Mouse (Mus musculus) 416B (cell line): ENCODE data around the gene Heatr5b.

Experiments
- DNase-seq: peaks from one replicate; pipeline ENCODE4 v3.0.0; 2011; ENCODE audit warnings: low read depth

Gene Heatr5b

GRCm38 (mm10) chr17:78767546-78767945, 67.6 kb downstream of the Heatr5b start:
- DNase-seq = no peak

- no peak for DNase-seq
Observed at GRCm38 (mm10) chr17:78766084-78766483, 69.1 kb downstream of the Heatr5b start.

GRCm38 (mm10) chr17:78763272-78763671, 71.9 kb downstream of the Heatr5b start:
- peak; percentile 17 for DNase-seq

- no peak for DNase-seq
Observed at GRCm38 (mm10) chr17:78752938-78753655, 82.1 kb downstream of the Heatr5b start.

GRCm38 (mm10) chr17:78752064-78752463, 83.1 kb downstream of the Heatr5b start:
- DNase-seq = no peak

GRCm38 (mm10) chr17:78748440-78748839, 86.7 kb downstream of the Heatr5b start:
- no peak for DNase-seq

- DNase-seq = peak; percentile 48
Observed at GRCm38 (mm10) chr17:78738416-78738815, 96.7 kb downstream of the Heatr5b start.

GRCm38 (mm10) chr17:78737771-78738170, 97.4 kb downstream of the Heatr5b start:
- DNase-seq = no peak

GRCm38 (mm10) chr17:78737096-78737495, 98.1 kb downstream of the Heatr5b start, which contains the start of gene Strn:
Strn (minus strand) TSS chr17:78737196.
- DNase-seq = no peak

GRCm38 (mm10) chr17:78736473-78736988, 98.6 kb downstream of the Heatr5b start:
- peak; percentile 95 for DNase-seq

GRCm38 (mm10) chr17:78735731-78736472, 99.3 kb downstream of the Heatr5b start:
- DNase-seq = peak; percentile 21

GRCm38 (mm10) chr17:78734806-78735205, 100.4 kb downstream of the Heatr5b start:
- no peak for DNase-seq

GRCm38 (mm10) chr17:78732056-78732455, 103.1 kb downstream of the Heatr5b start:
- DNase-seq = no peak

GRCm38 (mm10) chr17:78726746-78727449, 108.3 kb downstream of the Heatr5b start:
- DNase-seq = no peak

- no peak for DNase-seq
Observed at GRCm38 (mm10) chr17:78724461-78725055, 110.6 kb downstream of the Heatr5b start.

GRCm38 (mm10) chr17:78721690-78722089, 113.5 kb downstream of the Heatr5b start:
- DNase-seq = no peak

GRCm38 (mm10) chr17:78719086-78719485, 116.1 kb downstream of the Heatr5b start:
- no peak for DNase-seq

- DNase-seq = no peak
Observed at GRCm38 (mm10) chr17:78710258-78710657, 124.9 kb downstream of the Heatr5b start.

- DNase-seq = no peak
Observed at GRCm38 (mm10) chr17:78708422-78708821, 126.7 kb downstream of the Heatr5b start.

- no peak for DNase-seq
Observed at GRCm38 (mm10) chr17:78702988-78703387, 132.2 kb downstream of the Heatr5b start.
